Mouse (Mus musculus): Measurements from ENCODE around the gene Lipn.

- no peak for TF ChIP-seq CTCF (IDR thresholded peaks at IDR 0.05; ENCODE audit: extremely low read depth, insufficient read length, insufficient replicate concordance, low read depth, low read length)
- no peak for TF ChIP-seq POLR2A (IDR thresholded peaks at IDR 0.05; ENCODE audit: low read depth, low read length)
These were observed 53.1 kb downstream of the Lipn start for GRCm38 (mm10) chr19:34120107-34120731.
